Mouse (Mus musculus) heart, postnatal 0 days (tissue): ENCODE data around the gene Ralgapa1.

Experiments
- CTCF ChIP-seq: IDR thresholded peaks from 2 replicates; pipeline ENCODE4 v1.5.1; 2016; ENCODE audit warnings: antibody characterized with exemption, control low read depth, low read depth
- EP300 ChIP-seq: IDR thresholded peaks from 2 replicates; pipeline ENCODE4 v1.6.1; 2016; ENCODE audit warnings: antibody characterized with exemption, low read depth

GRCm38 (mm10) chr12:55560025-55560690 lies 260.8 kb downstream of the Ralgapa1 start:
- no peak for TF ChIP-seq CTCF
- TF ChIP-seq EP300, result no peak
